Mouse (Mus musculus) ES-Bruce4 (cell line): Measurements from ENCODE around the gene Was.

Source experiments
- CTCF ChIP-seq: IDR thresholded peaks from one replicate; pipeline ENCODE4 v1.8.1; 2011; ENCODE audit warnings: low read depth, low read length
- EP300 ChIP-seq: IDR thresholded peaks from 2 replicates; pipeline ENCODE4 v1.6.1; 2011; ENCODE audit warnings: low read depth, low read length; ENCODE audit not compliant: insufficient read depth
- POLR2A ChIP-seq: IDR thresholded peaks from one replicate; pipeline ENCODE4 v1.8.1; 2011; ENCODE audit warnings: low read length; ENCODE audit not compliant: insufficient read depth

- TF ChIP-seq EP300 (no peak), CTCF (no peak), POLR2A (no peak)
Observed at GRCm38 (mm10) chrX:8102213-8102668, 11.9 kb upstream of the Was start.
